Mouse (Mus musculus) naive thymus-derived CD4-positive, alpha-beta T cell, adult 2 months (primary cell): ENCODE measurements around the gene Tnrc6b.

ENCODE experiments used
- DNase-seq: peaks from one replicate; pipeline ENCODE4 v3.0.0-alpha.2; 2011; ENCODE audit warnings: low read depth

Gene Tnrc6b

DNA sequence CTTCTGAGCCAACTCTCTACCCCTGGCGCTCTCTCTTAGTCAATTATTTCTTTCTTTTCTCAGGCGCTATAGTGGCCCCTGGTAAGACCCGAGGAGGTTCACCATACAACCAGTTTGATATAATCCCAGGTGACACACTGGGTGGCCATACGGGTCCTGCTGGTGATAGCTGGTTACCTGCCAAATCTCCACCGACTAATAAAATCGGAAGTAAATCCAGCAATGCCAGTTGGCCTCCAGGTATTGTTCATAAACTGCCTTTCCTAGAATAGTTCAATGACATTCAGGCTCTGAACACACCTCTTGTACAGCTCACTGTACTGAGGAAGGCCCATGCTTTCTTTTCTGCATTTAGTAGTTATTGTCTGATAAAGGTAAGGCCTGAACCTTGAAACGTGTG lies 205.5 kb downstream of the Tnrc6b start:
- DNase-seq = no peak

DNA sequence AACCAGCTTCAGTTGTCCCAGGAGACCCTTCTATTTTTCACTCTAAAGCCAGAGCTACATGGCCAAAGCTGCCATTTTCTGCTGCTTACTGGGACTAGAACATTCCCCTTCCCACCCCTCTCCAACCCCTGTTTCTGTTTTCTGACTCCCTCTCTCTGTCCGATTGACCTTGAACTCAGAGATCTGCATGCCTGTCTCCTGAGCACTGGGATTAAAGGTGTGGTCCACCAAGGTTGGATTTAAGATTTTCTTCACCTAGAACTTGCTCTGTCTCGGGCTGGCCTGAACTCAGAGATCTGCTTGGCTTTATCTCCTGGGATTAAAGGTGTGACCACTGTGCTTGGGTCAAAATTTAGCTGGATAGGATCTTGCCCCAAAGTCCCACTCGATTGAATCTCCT lies 209.2 kb downstream of the Tnrc6b start:
- DNase-seq = no peak

DNA sequence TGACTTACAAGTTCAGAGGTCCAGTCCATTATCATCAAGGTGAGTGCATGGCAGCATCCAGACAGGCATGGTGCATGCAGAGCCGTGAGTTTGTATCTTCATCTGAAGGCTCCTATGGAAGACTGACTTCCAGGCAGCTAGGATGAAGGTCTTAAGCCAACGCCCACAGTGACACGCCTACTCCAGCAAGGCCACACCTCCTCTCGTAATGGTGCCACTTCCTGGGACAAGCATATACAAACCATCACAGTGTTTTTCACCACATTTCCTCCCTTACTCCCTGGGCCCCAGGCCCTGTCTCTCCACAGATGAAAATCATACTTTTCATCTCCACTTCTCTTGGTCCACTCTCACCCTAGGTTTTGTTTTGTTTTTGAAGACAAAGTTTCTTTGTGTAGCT lies 210.7 kb downstream of the Tnrc6b start:
- DNase-seq = peak; percentile 62

DNA sequence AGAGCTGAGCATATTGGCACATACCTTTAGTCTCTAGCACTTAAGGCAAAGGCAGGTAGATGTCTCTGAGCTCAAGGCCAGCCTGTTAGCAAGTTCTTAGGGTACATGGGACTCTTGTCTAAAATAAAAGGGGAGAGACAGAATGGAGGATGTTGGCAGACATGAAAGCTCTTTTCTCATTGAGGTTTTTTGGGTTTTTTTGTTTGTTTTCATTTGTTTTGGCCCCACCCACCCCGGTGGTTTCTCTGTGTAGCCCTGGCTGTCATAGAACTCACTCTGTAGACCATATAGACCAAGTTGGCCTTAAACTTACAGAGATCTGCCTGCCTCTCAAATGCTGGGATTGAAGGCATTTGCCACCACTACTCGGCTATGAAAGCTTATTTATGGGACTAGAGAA lies 213.1 kb downstream of the Tnrc6b start:
- DNase-seq = peak; percentile 65

DNA sequence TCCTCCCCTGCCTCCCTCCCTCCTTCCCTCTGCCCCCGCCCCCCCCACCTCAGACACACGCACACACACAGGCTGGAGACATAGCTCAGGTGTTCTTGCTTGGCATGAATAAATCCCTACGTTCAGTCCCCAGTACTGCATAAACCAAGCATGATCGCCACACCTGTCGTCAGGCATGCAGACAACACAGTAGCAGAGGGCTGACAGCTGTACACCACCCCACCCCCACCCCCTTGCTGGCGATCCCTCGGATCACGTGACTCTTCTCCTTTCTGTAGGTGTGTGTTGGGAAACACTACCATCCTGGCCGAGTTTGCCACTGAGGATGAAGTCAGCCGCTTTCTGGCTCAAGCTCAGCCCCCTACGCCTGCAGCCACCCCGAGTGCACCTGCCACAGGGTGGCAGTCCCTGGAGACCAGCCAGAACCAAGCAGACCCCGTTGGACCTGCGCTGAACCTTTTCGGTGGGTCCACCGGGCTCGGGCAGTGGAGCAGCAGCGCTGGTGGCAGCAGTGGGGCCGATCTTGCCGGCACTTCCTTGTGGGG lies 217.8 kb downstream of the Tnrc6b start:
- no peak for DNase-seq

DNA sequence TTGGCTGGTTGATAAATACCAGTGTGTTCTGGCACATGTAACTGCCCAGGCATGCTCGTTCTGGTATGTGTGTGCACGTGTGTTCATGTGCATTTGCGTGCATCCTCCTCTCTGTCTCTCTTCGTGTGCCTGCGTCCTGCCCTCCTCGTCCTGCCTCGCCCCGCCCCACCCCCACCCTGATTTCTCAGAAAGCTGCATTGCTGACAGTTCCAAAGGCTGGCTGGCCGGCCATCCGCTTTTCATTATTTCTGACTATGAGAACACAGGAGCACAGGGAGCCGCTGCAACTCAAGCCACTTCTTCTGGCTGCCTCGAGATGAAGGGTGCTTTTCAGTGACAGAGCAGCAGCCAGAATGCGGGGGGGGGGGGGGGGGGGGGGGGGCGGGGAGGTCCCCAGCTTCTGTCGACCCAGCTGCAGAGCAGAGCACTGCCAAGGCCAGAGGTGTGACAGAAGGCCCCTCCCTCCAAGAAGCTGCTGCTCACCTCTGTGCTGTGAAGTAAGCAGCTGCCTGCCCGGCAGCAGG lies 219.0 kb downstream of the Tnrc6b start:
- peak; percentile 79 for DNase-seq

DNA sequence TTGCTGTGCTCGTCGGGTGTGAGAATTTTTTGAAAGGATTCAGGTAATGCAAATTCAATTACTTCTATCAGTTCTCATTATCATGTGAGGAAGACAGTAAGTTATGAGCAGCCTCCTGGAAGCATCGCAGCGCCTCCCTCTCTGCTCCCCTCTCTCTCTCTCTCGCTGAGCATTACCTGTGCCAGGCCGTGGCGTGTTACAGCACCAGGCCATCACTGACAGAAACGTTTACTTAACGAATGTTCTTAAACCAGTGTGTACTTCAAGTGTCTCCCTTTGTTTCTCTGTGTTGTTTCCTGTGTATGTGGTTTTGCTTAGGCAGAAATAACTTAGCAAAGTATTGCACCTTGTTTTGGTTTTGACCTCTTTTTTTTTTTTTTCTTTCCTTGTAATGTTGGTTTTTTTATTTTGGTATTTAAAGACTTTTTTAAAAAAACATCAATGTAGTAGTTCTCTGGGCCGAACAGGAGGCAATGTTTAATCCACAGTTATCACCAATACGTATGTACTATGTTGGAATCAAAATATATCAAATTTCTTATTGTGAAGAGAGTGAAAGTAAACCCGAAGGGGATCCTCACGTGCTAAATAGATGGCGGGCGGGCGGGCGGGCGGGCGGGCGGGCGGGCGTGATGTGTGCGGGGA lies 219.7 kb downstream of the Tnrc6b start:
- DNase-seq = peak; percentile 71

DNA sequence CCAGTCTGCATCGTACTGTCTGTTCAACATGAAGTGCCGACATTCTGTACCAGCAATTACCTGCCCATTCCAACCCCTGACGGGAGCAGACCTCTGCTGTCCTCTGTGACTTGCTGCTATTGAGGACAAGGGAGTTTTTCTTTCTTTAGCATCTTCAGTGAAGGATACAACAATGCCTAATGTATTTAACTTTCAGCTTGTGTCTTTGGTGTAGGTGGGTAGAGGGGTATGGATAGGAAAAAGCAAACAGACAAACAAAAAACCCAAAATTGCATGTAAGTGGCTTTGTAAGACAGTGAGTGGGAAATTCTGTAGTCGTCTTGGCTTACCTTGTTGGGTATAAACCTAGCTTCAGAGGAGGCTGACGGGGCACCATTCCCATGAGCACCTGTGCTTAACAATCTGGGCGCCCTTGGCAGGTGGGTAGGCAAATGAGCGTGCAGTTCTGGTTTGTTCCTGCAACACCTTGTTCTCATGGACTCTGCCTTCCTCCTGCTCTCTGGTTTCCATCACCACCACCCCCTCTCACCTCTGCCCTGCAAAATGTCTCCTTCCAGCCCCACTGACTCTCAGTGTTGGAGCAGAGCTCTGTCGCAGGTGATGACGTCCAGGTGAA lies 220.3 kb downstream of the Tnrc6b start:
- DNase-seq = peak; percentile 61

DNA sequence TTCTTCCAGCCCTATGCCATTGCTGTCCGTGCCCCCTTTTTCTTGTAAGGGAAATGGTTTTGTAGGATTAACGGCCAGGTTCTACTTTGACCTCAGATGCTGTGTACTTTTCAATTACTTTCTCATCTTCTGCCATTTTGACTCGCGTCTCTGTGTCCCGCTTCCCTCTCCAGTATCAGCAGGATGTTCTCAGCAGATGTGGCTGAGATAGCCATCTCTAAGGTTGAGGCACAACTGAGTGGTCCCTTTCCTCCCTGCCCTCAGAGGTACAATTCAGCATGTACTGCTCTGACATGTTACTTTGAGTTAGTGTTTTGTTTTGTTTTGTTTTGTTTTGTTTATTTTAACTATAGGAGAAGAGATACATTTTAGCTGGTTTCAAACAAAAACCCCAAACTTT lies 223.7 kb downstream of the Tnrc6b start:
- no peak for DNase-seq

DNA sequence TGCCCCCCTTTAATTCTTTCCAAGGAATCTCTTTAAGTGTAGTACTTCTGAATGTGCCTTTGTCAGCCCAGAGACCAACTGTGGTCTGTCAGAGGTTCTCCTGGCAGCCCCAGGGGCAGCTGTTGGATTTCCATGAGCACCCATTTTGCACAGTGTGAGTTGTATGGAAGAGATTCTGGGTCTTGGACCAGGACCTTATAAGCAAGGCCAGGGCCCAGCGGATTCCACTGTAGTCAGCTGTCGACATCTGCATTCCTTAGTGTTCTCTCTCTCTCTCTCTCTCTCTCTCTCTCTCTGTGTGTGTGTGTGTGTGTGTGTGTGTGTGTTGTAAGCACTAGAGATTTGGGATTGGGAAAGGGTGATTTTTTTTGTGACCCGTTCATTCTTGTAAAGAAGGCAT lies 225.6 kb downstream of the Tnrc6b start:
- no peak for DNase-seq

DNA sequence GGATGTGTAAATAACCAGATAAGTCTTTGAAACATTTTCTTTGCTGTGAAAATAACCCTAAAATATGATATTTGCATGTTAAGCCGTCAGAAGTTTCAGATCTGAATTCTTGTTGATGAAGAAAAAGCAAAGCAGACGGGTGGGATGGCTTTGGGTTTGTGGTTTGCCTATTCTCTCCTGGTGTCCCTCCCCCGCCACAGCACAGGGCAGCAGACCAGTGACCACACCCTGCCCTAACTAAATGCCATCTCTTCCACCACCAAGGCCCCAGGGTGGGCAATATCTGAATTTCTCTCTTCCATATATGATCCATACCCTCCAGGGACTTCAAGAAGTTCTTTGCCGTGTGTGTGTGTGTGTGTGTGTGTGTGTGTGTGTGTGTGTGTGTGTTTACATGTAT lies 227.5 kb downstream of the Tnrc6b start:
- DNase-seq = no peak

DNA sequence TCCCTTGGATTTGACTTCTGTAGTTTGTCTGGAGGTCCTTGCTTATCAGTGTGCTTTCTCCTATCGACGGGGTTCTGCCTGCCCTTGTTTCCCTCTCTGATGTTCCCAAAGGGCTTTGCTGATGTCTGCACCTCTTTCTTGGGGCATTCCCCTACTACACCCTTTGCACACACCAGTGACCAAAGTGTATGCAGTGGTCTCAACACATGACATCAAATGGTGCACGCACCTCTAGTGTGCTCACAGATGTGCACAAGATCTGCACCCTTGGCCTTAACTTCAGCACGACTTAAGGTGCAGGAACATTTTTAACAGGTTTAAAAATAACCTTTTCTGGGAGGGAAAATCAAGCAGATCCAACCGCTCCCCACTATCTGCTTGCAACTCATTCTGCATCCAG lies 228.3 kb downstream of the Tnrc6b start:
- no peak for DNase-seq

DNA sequence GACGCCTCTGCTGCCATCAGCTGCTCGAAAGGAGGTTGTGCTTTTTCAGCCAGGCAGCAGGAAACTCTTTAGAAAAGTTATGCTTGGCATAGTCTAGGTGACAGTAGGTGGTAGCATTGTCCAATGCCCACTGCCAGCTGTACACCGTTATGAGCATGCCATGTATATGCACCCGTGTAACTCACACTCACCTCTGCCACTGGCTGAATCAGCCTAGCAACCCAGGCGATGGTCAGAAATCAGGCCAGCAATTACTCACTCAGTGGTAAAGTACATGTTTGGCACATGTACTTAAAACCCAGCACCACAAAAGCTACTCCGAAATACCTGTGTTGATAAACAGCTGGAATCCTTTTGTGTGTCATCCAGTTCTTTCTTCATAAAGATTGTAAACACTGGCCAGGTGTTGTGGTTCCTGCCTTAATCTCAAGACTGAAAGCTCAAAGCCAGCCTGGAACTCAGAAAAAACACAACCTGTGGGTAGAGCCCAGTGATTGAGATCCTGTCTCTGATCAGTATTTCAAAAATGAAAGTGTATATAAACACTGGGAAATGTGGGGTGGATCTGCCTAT lies 230.4 kb downstream of the Tnrc6b start:
- peak; percentile 56 for DNase-seq

DNA sequence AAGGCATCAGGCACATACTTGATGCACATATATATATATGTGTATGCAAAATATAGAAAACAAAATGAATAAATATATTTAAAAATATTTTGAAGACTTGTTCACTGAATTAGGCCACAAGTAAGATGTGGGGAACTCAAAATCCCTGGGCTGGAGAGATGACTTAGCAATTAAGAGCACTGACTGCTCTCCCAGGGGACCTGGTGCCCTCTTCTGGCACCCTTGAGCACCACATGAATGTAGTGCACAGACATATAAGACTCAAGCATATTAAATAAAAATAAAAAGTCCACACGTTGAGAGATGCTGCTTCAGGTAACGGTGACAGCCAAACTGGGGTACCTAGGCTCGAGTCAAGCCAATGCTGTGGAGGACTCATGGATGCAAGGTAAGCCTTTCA lies 234.7 kb downstream of the Tnrc6b start:
- DNase-seq = peak; percentile 80

DNA sequence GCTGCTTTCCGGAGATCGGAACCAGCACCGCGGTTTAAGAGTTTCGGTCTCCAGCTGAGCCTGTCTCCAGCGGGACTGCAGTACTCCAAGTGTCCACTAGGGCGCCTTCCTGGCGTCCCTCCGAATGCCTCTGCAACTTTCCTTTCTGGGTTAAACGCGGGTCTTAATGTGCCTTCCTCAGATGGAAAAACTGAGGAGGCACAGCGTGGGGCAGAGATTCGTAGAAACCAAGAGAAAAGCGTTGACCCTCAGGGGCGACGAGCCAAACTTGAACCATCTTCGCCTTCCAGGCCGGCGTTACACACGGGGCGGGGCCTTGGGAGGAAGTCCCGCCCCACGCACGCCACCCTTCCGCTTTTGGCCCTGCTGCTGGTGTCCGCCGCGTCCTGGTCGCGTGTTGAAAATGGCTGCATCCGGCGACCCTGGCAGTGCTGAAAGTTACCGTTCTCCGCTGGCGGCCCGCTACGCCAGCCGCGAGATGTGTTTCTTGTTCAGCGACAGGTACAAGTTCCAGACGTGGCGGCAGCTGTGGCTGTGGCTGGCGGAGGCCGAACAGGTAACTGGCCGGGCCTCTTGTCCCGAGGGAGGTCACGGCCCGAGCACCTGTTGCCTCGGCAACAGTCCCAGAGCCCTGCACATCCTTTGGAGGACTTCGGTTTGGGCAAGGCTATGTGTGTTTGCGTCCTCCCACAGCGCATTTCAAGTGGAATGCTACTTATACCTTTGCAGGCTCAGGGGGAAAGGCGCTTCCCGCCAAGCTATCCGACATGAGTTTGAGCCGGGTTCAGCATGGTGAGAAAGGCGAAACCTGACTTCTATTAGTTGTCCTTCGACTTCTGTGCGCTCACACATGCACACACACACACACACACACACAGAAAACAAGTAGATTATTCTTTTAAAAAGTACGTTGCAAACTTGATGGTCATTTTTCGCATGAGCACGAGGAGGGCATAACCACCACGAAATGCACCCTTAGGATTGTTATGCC lies 237.3 kb downstream of the Tnrc6b start, which contains the start of gene Adsl:
Gene Adsl (plus strand): TSS at position 346 of the 991 bp plus-strand sequence.
- DNase-seq = peak; percentile 95

DNA sequence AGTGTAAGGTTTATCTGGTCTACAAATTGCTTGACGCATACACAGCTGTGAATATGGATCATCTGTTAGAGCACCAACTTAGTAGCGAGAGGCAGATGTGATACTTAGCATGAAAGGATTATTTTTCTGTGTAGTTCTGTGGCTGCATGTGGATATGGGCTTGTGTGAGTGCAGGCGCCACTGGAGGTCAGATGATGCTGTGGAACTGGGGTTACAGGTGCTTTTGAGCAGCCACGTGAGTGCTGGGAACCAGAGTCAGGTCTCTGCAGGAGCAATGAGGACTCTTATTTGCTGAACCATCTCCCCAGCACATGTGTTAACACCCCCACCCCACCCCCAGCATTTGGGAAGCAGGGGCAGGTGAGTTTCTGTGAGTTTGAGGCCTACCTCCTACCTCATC lies 238.3 kb downstream of the Tnrc6b start:
- no peak for DNase-seq

DNA sequence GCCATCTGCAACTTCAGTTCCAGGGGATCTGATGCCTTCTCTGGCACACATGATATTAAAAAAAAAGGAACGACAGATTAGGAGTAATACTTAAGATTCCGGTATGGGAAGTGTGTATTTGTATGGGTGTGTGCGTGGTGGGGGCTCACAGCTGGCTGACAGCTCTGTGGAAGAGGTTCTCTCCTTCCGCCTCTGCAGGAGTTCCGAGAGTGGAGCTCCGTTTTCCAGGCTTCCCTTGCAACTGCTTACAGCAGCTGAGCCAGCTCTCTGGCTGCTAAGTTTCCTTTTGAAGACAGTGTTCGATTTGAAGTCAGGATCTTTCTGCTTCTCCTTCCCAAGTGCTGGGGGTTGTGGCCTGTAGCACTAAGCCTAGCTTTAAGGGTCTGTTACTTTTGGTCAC lies 238.9 kb downstream of the Tnrc6b start:
- DNase-seq = no peak

DNA sequence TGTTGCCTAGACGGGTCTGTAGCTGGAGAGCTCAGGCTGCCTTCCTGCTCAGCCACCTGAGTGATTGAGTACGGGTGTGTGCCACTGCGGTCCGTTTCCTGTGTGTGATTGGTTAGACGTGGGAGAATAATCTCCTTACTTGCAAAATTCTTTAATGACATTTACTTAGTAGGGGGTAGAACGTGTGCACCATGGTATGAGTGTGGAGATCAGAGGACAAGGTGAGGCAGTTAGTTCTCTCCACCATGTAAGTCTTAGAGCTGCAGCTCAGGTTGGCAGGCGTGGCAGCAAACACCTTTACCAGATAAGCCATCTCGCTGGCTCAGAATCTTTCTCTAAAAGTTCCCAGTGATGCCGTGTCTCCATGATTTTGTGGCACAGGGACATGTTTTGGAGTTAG lies 242.9 kb downstream of the Tnrc6b start:
- no peak for DNase-seq

DNA sequence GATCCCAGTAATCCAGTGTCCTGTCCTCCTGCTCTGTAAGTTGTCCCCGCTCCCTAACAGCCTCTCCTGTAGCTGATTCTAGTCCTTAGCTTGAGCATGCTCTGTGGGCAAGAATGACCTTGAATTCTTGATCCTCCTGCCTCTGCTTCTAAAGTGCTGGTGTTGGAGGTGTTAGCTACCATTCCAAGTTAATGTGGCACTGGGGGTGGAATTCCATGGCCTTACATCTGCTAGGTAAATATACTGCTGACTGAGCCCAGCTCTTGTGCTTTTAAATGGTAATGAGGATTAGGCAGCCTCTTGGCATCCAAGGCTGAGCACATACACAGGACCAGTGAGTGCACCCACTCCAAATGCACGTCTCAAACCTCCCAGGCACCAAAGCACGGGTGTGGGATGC lies 243.7 kb downstream of the Tnrc6b start:
- DNase-seq = no peak

DNA sequence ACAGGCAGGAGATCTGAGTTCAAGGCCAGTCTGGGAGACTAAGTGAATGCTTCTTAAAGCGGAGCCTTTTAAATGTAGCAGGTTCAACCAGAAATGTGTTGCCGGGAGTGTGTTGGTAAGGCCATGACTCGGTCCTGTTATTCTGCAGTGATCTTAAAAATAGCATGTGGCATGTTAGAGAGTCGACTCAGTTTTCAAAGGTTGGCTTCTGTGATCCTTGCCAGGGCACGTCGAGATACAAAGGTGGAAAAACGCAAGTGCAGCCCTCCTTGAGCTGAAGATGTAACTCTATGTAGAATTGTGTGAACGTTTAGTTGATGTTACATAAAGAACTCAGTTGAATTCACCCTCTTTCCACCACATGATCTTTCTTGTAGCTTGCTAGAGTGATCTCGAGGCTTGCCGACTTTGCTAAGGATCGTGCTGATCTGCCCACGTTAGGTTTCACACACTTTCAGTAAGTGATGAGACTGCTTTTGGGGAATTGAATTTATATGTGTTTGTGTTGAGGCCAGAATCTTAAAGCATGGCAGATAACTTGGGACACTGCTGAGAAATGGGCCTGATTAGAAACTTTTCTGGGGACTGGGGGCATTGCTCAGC lies 244.8 kb downstream of the Tnrc6b start:
- no peak for DNase-seq

DNA sequence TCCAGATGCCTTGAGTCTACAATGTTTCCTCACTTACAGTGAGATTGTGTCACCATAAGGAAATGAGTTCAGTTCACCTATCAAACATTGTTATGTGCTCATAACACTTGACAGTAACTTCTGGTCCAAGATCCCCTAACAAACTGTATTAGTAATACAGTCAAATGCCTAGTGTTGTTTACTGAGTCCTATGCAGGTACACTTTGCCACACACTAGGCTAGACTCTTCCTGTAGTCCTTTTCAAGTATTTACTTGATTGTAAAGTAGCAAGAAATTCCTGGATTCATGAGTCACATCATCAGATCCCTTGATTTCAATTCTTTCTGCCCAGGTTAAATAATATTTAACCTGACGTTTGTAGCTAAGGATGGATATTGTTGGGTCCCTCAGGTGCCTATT lies 258.3 kb downstream of the Tnrc6b start:
- no peak for DNase-seq

DNA sequence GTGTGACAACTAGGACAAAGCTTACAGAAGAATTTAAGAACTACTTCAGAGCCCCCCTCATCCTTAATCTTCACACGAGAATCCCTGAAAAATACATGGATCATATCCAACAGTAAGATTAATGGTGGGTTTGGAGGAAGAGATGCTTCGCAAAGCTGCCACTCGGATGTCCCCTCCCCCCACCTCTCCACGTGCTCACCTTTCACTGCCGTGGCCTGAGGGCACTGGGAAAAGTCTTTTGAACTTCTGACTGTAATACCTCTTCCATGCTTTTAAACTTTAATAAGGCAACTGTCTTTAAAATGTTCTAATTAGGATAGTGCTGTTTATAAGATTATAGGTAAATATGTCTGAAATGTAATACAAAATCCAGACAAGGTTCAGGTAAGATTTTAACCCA lies 263.2 kb downstream of the Tnrc6b start:
- no peak for DNase-seq
